Mouse (Mus musculus) T-helper 17 cell (primary cell): ENCODE data around the gene Nrn1.

Source experiments
- in situ Hi-C, 2 experiments: fragments of 300-600 bp; cut with MboI, MseI; formaldehyde crosslinking; loops; 1 replicate in 1 of 2; 2 replicates in 1 of 2; pipeline ENCODE4 v1.15.1; 2025; ENCODE audit warnings: high pct_unique_total_duplicates in 2 of 2

The Nrn1 gene

DNA sequence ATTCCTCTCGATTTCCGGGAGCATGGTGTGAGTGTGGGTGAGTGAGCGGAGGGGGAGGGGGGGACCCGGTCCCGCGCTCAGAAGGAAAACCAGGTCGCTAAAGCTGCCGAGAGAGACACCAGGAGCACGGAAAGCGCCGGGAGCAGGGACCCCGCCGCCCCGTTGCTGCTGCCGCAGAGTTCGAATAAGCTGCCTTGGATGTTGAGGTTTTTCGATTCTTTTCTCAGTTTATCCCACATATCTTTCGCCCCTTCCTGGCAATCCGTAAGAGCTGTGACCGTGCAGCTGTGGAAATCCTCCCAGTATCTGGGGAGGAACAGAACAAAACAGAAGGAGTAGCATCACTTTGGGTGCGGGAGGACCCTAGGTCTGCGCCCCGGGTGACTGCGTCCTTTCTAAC is 8.4 kb downstream of the Nrn1 start:
- in situ Hi-C loops: no loop called here

DNA sequence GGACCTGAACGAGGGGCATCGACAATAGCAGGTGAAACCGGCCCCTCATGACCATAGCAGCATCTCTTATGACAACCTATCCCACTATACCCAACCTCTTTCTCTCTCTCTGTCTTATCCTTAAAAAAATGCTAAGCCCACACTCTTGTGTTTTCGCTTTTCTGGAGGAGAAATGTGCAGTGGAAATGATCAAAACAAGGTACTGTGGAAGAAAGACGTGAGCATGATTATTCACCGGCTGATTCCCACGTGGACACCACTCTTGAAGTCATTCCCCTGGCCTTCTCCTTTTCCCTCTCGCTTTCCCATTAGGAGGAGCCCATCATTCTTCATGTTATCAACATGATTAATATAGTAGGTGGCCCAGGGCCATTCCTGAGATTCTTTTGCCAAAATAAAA is 9.1 kb downstream of the Nrn1 start:
- in situ Hi-C loops: no loop called here

DNA sequence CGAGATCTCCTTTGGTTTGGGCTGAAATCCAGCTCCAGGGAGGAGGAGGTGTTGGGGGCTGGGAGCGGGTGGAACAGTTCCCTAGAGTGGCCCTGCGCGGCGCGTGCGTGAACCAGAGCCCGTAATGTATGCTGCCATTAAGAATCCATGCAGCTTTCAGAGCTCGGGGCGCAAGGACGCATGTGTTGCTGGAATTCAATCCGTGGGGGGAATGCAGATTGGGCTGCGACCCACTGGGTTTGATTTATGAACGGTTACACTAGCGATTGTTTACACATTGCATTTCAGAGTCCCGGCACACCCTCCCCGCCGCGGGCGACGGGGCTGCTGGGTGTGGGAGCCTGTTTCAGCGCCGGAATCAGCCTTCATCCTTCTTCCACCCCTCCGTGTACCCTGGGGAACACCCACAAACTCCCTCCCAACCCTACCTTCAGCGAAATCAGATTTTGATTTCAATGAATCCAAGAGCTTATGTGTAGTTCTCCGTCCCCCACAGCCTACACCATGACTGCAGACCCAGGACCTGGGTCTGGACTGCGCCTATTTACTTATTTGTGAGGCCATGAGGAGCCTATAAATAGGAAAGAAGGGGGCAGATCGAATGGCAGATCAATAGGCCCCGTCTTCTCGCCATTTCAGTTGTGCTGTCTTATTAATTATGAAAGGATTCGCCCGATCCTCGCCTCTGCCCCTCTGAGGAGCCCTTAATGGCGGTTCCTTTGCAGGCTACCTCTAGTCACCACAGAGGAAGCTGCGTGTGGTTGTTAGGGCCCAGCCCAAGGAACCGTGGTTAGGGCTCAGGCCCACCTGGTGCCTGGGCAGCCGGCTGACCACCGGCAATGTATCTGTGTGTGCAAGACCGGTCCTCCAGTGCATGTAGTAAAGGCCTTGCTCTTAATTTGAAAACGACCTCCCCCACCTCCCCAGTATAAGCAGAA is 10.1 kb downstream of the Nrn1 start:
- in situ Hi-C loops: no loop called here

DNA sequence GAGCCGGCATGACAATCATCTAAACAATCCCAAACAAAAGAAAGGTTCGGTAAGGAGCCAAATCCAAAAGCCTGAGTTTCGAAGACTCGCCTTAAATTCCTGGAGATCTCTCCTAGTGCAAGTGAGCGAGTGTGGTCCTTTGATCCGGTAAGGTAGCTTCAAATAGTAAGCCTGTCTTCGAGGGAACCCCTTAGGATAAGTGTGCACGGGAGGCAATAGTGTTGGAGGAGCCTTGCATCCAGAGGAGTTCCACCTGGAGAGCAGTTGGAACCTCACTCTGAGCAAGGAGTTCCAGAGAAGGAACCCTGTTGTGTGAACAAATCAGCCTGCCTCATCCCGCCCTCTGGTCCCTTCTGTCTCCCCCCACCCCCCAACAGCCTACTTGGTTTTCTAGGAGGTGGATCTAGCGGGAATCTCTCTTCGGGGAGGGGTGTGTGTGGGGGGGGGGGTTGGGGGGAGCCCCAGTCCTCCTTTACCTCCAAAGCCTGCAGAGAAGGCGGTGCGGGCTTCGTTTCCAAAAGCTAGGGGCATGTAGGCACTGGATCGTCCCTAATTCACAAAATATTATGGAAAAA is 11.1 kb downstream of the Nrn1 start:
- in situ Hi-C loops: no loop called here

DNA sequence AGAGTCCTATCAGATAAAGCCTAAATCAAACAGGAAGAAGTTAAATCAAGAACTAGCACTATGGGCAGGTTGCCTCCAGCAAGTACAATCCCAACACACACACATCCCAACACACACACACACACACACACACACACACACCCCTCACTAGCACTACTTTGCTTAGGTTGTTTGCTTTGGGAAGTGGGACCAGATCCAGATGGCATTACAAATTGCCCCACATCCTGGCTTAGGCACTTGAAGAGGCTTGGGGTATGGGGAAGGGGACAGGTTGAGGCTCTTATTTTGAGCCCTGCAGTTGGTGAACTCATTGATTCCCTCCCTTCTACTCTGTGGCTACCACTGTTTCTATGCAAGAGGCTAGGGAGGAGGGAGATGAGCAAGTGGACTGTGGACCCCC is 12.6 kb downstream of the Nrn1 start:
- in situ Hi-C loops: no loop called here

DNA sequence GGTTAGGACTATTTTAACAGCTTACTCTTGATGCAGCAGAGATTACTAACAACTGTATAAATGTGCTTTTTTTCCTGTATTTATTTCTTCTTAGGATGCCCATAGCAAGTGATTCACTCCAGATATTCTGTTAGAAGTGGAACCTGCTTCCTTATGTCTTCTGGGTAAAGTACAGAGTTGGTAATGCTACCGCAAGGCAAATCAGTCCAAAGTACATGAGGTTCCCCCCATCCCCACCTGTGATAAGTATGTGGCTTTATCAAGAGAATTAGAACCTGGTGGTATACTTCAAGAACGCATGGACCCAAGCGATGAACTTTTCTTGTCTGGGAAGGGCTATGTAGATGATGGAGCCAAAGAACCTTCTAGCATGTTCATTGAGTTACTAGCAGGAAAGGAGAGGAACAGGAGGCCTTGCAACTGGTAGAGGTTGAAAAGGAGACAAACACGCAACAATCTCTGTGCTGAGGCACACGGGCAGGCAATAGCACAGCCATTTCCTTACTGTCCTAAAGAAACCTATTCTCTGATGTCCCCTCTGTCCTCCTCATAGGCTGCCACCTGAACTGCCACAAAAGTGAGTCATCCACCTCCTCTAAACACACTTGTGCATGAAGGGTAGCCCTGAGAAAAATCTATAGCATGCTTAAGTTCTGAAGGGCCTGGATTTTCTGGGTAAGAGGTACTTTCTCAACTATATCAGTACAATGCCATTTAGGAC is 14.5 kb downstream of the Nrn1 start:
- in situ Hi-C loops: no loop called here

DNA sequence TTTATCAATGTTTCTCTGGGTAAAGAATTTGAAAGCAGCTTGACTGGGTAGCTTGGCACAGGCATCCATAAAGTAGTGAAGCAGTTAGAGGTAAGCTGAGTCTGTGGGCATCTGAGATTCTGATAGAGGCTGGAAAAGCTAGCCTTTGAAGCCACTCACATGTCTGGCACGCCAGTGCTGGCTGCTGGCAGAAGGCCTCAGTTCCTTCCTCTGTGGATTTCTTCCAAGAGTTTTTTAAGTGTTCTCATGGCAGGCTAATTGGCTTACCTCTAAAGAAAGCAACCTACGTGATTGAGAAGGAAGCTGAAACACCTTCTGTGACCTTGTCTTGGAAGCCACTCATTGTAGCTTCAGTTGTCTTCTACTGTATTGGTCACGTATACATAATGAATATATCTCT is 17.6 kb downstream of the Nrn1 start:
- in situ Hi-C loops: no loop called here

DNA sequence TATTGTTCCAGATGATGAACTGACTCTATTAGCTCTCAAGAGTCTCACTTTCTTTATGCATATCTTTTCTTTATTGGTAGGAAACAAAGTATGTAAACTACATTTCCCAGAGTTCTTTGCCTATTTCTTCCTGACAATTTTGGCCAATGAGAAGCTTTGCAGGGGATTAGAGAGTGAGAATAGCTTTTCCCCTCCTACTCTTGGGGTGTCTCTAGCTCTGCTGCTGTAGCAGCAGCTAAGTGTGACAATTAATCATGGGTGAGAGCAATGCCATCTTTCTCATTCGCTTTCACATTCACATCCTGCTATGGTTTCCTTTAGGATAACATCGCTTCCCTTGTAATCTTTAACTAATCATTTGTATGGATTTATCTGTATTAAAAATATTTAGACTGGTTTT is 18.2 kb downstream of the Nrn1 start:
- in situ Hi-C loops: no loop called here

DNA sequence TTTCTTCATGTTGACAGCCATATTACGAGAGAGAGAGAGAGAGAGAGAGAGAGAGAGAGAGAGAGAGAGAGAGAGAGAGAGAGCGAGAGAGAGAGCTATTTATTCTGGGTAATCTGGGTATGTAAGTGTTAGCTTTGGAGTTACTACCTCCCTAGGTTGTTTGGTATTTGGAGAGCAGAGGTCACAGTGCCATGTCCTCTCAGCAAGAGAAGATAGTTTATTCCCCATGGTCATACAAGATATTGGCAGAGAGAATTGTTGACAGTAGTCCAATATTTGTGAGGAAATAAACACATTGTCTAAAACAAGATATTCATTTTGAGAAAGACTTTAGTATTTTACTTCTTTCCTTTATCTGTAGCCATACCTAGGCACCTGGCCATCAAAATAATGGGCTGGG is 20.8 kb downstream of the Nrn1 start:
- in situ Hi-C loops: no loop called here

DNA sequence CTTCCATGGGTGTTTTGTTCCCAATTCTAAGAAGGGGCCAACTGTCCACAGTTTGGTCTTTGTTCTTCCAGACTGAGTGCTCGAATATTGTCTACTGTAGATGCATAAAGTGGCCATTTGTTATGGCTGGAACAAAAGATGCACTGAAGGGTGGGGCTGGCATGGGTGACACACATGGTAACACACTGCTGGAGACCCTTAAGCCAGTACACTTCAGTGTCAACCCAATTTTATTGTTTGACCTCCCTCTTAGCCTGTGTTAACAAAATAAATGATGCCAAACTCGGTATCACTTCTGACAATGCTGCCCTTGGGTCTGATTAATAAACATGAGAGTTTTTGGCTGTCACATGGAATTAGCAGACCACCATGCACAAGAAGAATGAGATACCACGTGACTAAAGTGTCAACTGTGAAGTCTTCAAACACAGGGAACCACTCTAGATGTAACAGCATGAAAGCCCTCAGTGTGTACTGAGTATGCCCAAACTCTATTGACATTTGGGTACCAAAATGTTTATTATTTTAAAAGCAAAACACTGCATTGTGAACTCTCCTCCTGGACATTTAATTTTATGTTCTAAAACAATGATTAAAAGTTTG is 27.7 kb downstream of the Nrn1 start:
- in situ Hi-C loops: no loop called here

DNA sequence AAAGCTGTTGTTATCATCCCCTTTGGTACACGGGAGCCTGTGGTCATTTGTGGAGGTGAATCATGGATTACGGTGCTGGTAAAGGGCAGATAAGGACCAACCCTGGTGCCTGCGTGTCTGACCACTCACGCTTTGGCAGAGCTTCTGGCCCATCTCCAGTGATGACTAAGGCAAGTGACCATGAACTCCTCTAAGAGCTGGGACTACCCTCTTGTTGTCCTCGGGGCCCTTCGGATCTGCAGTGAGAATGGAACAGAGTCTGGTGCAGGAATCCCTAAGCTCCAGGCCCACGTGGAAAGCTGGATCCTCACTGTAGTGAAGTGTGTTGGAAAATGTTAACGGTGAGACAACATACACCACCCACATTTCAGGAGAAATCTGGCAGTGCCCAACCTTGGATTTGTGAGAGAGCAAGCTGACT is 38.6 kb downstream of the Nrn1 start:
- in situ Hi-C loops: no loop called here

DNA sequence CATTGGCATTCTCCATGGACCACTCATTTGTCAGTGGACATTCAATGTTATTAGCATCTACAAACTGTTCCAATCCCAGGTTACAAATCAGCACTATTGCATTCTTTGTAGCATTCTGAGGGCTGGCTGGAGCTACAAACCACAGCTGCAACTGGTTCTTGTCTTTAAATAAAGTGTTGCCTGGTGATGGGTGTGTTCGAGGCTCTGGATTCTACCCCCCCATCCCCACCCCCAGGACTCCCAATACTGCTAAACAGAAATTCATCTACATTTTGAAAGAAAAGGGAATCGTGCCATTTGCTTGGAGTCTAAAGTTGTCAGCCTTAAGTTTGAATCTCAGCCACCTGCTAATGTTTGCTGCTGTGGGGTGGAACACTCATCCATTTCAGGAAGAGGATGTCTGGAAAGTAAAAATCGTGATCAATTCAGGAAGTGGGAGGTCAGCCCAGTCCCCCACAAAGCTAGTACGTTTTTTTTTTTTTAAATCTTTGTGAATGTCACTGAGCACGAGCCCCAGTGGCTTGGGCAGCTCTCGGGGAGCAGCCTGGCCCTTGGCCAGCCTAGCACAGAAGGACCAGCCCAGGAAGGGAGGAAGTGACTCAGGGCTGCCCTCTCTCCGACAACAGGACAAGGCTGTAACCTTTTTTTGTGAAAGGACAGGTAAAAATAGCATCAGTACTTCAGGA is 39.3 kb downstream of the Nrn1 start:
- in situ Hi-C loops: no loop called here

DNA sequence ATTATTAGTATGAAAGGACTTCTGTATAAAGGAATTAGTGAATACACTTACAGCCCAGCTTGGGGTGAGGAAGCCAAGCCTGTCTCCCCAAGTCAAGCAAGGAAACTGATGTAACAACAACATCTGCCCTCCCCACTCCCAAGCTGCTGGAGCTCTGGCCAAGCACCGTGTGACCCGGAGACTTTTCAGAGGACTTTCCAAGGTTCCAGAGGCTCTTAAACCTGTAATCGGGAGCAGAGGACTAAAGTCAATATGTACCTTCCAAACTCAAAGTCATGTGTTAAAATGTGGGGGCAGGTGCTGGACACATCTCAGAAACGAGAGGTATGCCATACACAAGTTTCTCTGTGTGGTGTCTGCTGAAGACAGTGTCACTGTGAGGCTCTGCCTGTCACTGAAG is 51.4 kb downstream of the Nrn1 start:
- in situ Hi-C loops: no loop called here

DNA sequence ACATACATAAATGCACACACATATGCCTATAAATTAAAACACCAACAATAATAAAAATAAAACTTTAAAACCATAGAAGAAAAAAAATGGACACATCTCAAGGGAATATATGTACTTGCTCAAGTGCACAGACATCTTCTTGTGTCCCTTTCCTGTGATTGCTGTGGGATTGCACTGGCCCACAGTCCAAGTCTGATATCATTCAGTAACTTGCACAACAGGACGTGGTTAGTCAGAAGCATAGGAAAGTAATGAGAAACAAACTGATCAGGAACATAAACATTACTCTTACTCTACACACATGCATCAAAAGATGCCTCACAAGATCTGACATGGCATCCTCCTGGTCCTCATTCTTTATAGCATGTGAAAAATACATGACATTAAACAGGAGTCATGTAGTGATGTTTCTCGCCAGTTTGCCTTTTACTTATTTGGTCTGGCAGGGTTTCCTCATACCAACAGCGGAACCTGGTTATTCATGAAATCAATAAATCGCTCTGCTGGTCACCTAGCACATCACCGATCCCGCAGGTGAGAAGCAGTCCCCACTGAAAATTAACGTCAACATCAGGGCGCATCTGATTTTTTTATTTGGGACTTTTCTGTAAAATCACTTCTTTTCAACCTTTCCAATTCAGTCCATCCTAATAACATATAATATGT is 54.1 kb downstream of the Nrn1 start:
- in situ Hi-C loops: no loop called here

DNA sequence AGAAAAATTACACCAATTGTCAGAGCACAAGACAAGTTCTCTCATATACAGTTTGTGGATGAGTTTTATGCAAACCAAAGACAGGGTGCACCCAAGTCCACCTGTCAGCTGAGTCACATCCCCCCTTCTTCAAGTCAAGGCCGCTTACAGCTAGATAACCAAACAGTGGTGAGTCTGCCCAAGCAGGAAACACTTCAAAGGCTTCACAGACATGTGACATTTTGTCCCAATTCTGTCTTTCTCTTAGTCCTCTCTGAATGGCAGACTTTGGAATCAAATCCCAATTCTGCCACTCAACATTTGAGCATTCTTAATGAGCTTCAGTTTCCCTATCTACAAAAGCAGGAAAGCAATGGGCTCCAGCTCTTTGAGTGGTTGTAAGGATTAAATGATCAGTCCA is 55.6 kb downstream of the Nrn1 start:
- in situ Hi-C loops: loop anchor here in 1 of 2 experiments (10.0 kb wide), 1 partner anchor 1365 kb away; no protein-coding TSS in a partner anchor
